Mouse (Mus musculus): ENCODE data around the gene Lemd1.

The Lemd1 gene

DNA sequence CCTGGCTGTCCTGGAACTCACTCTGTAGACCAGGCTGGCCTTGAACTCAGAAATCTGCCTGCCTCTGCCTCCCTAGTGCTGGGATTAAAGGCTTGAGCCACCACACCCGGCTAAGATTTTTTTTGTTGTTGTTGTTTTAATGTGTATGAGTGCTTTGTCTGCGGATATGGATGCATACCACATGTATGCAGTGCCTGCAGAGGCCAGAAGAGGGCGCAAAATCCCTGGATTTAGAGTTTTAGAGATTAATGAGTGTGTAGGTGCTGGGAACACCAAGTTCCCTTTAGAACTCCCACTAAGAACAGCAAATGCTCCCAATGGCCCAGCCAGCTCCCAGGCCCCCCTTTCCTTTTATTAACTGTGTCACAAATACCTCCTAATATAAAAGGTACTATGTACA, 25.4 kb upstream of the Lemd1 start:
- DNase-seq, result no peak

- peak; percentile 66 for DNase-seq
Measured at GRCm38 (mm10) chr1:132168115-132168767, 23.0 kb upstream of the Lemd1 start.

DNA sequence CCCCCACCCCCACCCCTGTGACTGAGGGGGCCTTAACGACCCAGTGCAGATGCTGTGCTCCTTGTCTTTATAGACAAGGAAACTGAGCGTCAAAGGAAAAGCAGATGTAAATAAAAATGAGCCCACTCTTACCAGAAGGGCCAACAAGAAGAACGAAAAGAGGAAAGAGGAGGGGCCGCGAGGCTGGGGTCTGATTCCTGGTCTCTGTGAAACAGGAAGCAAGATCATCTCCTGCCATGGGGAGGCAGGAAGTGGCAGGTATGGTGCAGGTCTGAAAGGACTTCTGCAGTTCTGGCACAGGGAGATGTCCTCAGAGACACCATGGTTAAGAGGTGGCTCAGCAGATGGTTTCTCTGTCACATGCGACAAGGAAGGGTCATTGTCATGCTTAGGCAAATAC, 20.5 kb upstream of the Lemd1 start:
- DNase-seq, result no peak

DNA sequence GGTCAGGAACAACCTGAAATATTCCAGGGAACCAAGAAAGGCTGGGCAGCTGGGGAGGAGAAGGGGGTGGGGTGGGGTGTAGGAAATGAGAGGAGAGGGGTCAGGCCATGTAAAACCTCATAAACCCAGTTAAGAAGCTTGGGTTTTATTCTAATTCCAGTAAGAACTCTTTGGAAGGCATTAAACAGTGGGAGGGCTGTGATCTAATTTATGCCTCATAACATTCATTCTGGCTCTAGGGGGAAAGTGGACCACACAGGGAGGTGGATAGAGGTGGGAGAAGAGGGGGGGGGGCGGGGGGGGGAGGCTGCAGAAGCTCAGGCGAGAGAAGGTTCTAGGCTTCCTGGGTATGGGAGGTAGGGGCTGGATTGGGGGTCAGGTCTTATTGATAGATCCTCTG, 19.6 kb upstream of the Lemd1 start:
- peak; percentile 75 for DNase-seq

- DNase-seq, result no peak
Measured at GRCm38 (mm10) chr1:132186303-132186702, 4.9 kb upstream of the Lemd1 start.

GRCm38 (mm10) chr1:132188442-132189066, 2.7 kb upstream of the Lemd1 start:
- DNase-seq, result no peak

- DNase-seq, result no peak
Measured at GRCm38 (mm10) chr1:132189231-132189630, 2.0 kb upstream of the Lemd1 start.

- DNase-seq, result peak; percentile 87
Measured at GRCm38 (mm10) chr1:132190040-132190513, 1.2 kb upstream of the Lemd1 start.

DNA sequence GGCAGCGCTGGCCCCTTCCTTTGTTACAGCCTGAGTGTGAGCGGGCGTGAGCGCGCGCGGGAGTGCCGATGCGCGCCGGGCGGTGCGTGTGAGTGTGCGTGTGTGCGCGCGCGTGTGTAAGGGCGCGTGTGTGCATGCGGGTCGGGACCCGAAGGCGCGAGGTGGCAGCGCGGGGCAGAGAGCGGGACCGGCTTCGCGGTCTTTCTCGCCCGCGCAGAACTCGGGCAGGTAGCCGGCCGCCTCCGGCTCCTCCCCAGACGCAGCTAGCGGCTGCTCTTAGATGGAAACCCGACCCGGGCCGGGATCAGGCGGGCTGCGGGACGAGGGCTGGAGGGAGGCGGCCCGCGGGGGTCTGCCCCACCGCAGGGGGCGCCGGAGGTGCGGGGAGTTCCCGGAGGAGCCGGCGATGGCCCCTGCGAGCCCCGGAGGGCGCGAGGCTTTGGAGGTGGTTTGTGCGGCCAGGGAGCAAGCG, 574 bp upstream of the Lemd1 start:
- DNase-seq, result peak; percentile 74

- DNase-seq, result peak; percentile 65
Measured at GRCm38 (mm10) chr1:132191786-132192680, 802 bp downstream of the Lemd1 start.

- DNase-seq, result no peak
Measured at GRCm38 (mm10) chr1:132193806-132194205, 2.6 kb downstream of the Lemd1 start.

DNA sequence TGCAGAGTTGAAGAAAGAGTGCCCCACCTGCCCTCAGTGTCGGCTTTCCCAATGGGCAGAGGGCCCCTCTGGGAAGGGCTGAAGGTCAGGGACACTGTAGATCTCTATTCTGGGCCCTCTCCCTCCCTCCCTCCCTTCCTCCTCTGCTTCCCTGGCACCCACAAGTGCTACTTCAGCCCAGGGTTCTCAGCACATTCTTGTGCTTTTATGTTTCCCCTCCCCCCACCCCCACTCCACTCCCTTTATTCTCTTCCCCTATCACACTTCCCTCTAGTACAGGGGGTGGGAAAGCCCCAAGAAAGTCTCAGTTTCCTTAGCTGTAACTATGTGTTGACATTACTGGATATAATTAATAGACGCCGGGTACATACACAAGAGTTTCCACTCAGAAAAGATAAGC, 3.4 kb downstream of the Lemd1 start:
- no peak for DNase-seq

DNA sequence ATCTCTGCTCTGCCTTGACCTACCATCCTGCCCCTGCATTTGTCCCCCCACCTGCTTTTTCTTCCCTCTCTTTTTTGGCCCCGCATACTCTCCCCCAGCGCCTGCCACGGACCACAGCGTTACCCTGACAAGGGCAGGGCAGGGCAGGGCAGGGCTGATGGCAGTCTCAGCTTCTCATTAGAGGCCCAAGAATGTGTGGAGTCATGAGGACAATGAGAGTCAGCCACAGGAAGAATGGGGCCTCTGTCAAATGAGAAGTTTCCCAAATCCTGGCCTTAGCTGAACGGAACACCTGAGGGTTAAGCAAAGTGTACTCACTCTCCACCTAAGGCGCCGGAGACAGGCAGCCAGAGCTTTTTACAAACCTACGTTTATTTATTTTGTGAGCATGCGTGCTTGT, 3.9 kb downstream of the Lemd1 start:
- no peak for DNase-seq

DNA sequence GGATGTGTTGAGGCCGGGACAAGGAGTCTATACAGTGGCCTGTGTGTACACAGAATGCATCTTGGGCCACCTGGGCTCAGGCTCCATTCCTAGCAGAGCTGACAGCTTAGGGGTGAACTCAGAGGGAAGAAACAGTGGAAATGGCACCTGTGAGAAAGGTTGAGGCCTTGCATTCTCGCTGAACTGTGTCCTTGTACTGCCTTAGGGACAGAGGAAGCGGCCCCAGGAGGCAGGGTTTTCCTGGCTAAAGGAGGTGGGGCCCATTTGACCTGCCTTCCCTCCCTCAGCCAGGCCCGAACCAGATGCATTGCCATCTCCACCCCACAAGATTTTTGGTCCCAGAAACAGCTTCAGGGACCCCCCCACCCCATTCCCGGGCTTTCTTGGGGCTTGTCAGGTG, 4.5 kb downstream of the Lemd1 start:
- no peak for DNase-seq

GRCm38 (mm10) chr1:132196337-132196736, 5.1 kb downstream of the Lemd1 start:
- DNase-seq, result no peak

DNA sequence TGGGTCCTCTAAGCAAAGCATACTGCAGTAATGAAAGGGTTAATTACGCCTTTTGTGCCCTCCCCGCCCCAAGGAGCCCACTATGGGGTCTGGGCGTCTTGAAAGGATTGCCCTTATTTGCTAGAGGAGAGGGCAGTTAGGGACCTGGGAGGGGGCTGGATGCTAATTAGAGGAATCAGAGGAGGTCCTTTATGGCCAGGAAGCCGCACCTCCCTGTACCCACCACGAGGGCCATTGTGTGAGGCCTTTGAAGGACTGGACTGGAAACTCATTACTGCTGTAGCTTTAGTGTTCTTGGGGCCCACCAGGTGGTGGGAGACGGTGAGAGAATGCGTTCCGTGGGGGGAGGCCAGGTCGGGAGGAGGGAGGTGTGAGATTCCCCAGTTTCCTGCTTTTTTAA, 6.4 kb downstream of the Lemd1 start:
- peak; percentile 54 for DNase-seq

GRCm38 (mm10) chr1:132198401-132199071, 7.3 kb downstream of the Lemd1 start:
- DNase-seq, result no peak

- no peak for DNase-seq
Measured at GRCm38 (mm10) chr1:132199244-132199643, 8.0 kb downstream of the Lemd1 start.

DNA sequence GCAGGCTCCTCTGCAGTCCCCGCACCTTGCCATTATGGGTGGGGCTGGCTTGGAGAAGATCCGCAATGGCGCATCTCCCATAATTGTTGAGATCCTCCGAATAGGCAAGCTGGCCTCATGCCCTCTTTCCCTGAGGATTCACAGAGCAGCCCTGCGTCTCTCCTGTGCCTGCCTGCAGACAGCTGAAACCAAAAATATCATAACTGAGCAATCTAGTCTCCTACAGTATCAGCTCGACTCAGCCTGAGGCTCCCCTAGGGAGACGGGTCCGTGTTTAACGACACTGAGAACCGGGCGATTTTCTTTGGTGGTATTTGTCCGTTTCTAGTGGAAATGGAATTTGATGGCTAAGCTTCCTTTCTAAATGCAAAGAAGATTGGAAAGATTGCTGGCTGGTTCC, 8.7 kb downstream of the Lemd1 start:
- no peak for DNase-seq

- peak; percentile 96 for DNase-seq
Measured at GRCm38 (mm10) chr1:132200562-132201510, 9.6 kb downstream of the Lemd1 start.

- DNase-seq, result no peak
Measured at GRCm38 (mm10) chr1:132201511-132201860, 10.3 kb downstream of the Lemd1 start.

DNA sequence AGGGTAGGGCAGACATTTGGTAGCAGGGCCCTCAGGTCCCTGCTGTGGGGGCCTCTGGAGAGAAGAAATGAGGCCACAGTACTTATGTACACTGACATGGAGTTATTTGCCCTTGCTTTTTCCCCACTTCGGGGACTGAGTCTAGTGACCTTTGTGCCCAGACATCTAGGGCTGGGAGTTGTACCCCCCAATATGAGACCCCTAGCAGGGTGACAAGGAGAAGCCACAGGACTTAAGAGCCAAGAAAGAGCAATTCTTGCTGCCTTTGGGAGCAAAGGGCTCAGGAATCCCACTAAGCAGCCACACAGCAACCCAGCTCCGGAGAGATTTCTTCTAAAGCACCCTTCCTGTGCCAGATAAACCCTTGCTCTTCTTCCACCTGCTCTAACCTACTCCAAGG, 10.7 kb downstream of the Lemd1 start:
- DNase-seq, result no peak

All from retina, postnatal 1 day (tissue).